Mouse (Mus musculus): Measurements from ENCODE around the gene Xpo4. TPM values are rescaled to one million over a fixed set of nuclear protein-coding genes. Genes with fewer than 3 reads are reported as not detected.

The Xpo4 gene
- polyA plus RNA-seq (2015; fragmentation: Illumina TruSeq; extraction: RNeasy Lipid Tissue Mini Kit (QIAGEN cat#74804); ENCODE audit: insufficient read depth, low replicate concordance), result 25.8 TPM

GRCm38 (mm10) chr14:57664822-57665627 lies at the start of gene Xpo4:
Gene Xpo4 (minus strand): TSS chr14:57665430.

GRCm38 (mm10) chr14:57571155-57572133 lies 93.8 kb downstream of the Xpo4 start, which contains the start of gene Eef1akmt1:
Gene Eef1akmt1 (minus strand): TSS chr14:57571612.

Other genes starting within 250 kb of the Xpo4 start
- gene Ift88, start 241.4 kb downstream of the Xpo4 start, polyA plus RNA-seq (2015; fragmentation: Illumina TruSeq; extraction: RNeasy Lipid Tissue Mini Kit (QIAGEN cat#74804); ENCODE audit: insufficient read depth, low replicate concordance), result 9.9 TPM
- 0.32 TPM for gene Il17d, start 140.7 kb downstream of the Xpo4 start, polyA plus RNA-seq (2015; fragmentation: Illumina TruSeq; extraction: RNeasy Lipid Tissue Mini Kit (QIAGEN cat#74804); ENCODE audit: insufficient read depth, low replicate concordance)
- 24.1 TPM for gene Eef1akmt1, start 93.8 kb downstream of the Xpo4 start, polyA plus RNA-seq (2015; fragmentation: Illumina TruSeq; extraction: RNeasy Lipid Tissue Mini Kit (QIAGEN cat#74804); ENCODE audit: insufficient read depth, low replicate concordance)
- gene Gm49361, start 80.7 kb upstream of the Xpo4 start, polyA plus RNA-seq (2015; fragmentation: Illumina TruSeq; extraction: RNeasy Lipid Tissue Mini Kit (QIAGEN cat#74804); ENCODE audit: insufficient read depth, low replicate concordance), result not detected
- 35.5 TPM for gene Lats2, start 93.0 kb upstream of the Xpo4 start, polyA plus RNA-seq (2015; fragmentation: Illumina TruSeq; extraction: RNeasy Lipid Tissue Mini Kit (QIAGEN cat#74804); ENCODE audit: insufficient read depth, low replicate concordance)
- gene Sap18, start 132.8 kb upstream of the Xpo4 start, polyA plus RNA-seq (2015; fragmentation: Illumina TruSeq; extraction: RNeasy Lipid Tissue Mini Kit (QIAGEN cat#74804); ENCODE audit: insufficient read depth, low replicate concordance), result 177 TPM
- 5.0 TPM for gene Ska3, start 160.8 kb upstream of the Xpo4 start, polyA plus RNA-seq (2015; fragmentation: Illumina TruSeq; extraction: RNeasy Lipid Tissue Mini Kit (QIAGEN cat#74804); ENCODE audit: insufficient read depth, low replicate concordance)
- 20.8 TPM for gene Mrpl57, start 160.8 kb upstream of the Xpo4 start, polyA plus RNA-seq (2015; fragmentation: Illumina TruSeq; extraction: RNeasy Lipid Tissue Mini Kit (QIAGEN cat#74804); ENCODE audit: insufficient read depth, low replicate concordance)
- 83.2 TPM for gene Zdhhc20, start 224.8 kb upstream of the Xpo4 start, polyA plus RNA-seq (2015; fragmentation: Illumina TruSeq; extraction: RNeasy Lipid Tissue Mini Kit (QIAGEN cat#74804); ENCODE audit: insufficient read depth, low replicate concordance)